Mouse (Mus musculus): ENCODE measurements around the gene Pnn.

GRCm38 (mm10) chr12:59065776-59066175, 908 bp upstream of the Pnn start:
- no peak for TF ChIP-seq CTCF (IDR thresholded peaks at IDR 0.05; ENCODE audit: borderline replicate concordance, extremely low read depth, insufficient read depth, insufficient read length)
- TF ChIP-seq POLR2A (IDR thresholded peaks at IDR 0.05; ENCODE audit: borderline replicate concordance, extremely low read depth, insufficient read depth, insufficient read length, poor library complexity, severe bottlenecking) = no peak

Measured in brain, embryonic 14.5 days (tissue).